Mouse (Mus musculus) liver, adult 2 months (tissue): Measurements from ENCODE around the gene Cttnbp2. TPM values are rescaled to one million over a fixed set of nuclear protein-coding genes. Genes with fewer than 3 reads are reported as not detected.

ENCODE experiments used
- DNase-seq: peaks from one replicate; pipeline ENCODE4 v3.0.0-alpha.2; 2011; ENCODE audit warnings: low read depth, low spot score; ENCODE audit errors: extremely low read depth
- H3K27ac ChIP-seq: fragments of 200-500 bp; replicated peaks from 2 replicates; pipeline ENCODE4 v1.5.1; 2012; ENCODE audit warnings: low read depth, mild to moderate bottlenecking, control low read depth, inconsistent platforms, low read length; ENCODE audit not compliant: insufficient read depth
- H3K27me3 ChIP-seq: fragments of 200-500 bp; 2 replicates; pipeline ENCODE4 v1.6.1; 2012; ENCODE audit warnings: mild to moderate bottlenecking, moderate library complexity, low read length, inconsistent platforms; ENCODE audit not compliant: control insufficient read depth, insufficient read depth
- H3K36me3 ChIP-seq: fragments of 200-500 bp; 2 replicates; pipeline ENCODE4 v1.6.1; 2012; ENCODE audit warnings: low read length, inconsistent platforms; ENCODE audit not compliant: control insufficient read depth, insufficient read depth
- H3K4me1 ChIP-seq: fragments of 200-500 bp; 2 replicates; pipeline ENCODE4 v1.6.1; 2011; ENCODE audit warnings: low read length; ENCODE audit not compliant: control insufficient read depth, insufficient read depth
- H3K4me3 ChIP-seq: fragments of 200-500 bp; 2 replicates; pipeline ENCODE4 v1.5.1; 2011; ENCODE audit warnings: low read depth, mild to moderate bottlenecking, control low read depth, low read length, moderate library complexity; ENCODE audit not compliant: insufficient read depth
- H3K79me2 ChIP-seq: fragments of 200-500 bp; 2 replicates; pipeline ENCODE4 v1.6.1; 2012; ENCODE audit warnings: inconsistent platforms, mild to moderate bottlenecking, low read length, moderate library complexity; ENCODE audit not compliant: control insufficient read depth, insufficient read depth
- H3K9ac ChIP-seq: fragments of 200-500 bp; 2 replicates; pipeline ENCODE4 v1.6.1; 2012; ENCODE audit warnings: low read depth, mild to moderate bottlenecking, control low read depth, inconsistent platforms, low read length
- CTCF ChIP-seq: fragments of 200-500 bp; IDR thresholded peaks from 2 replicates; pipeline ENCODE4 v1.5.1; 2011; ENCODE audit warnings: low read depth, low read length, control low read depth
- POLR2A ChIP-seq: fragments of 200-500 bp; IDR thresholded peaks from 2 replicates; pipeline ENCODE4 v1.6.1; 2011; ENCODE audit warnings: low read length, control low read depth; ENCODE audit not compliant: insufficient read depth; ENCODE audit errors: extremely low read depth
- WGBS: fragments of 180-500 bp; shearing (Covaris S2); methylation state at CpG from one replicate; pipeline ENCODE4 v1.1.7; 2018; 5-methylcytosine and 5-hydroxymethylcytosine counted together
- polyA plus RNA-seq: library from polyadenylated mRNA; depleted of rRNA; stranded (reverse); fragments of >200 nt; gene quantifications from 2 replicates; pipeline ENCODE4 v1.2.3, GENCODE M21; 2012
- total RNA-seq: library from RNA; depleted of rRNA; stranded (reverse); fragments of >200 nt; gene quantifications from 2 replicates; pipeline ENCODE4 v1.2.3, GENCODE M21; 2014

Cttnbp2 gene
- total and polyA plus RNA-seq, 2 experiments = 0.05 to 0.18 TPM

- no peaks in the 10 kb centered on the region for H3K36me3 ChIP-seq
- TF ChIP-seq CTCF (no peak), POLR2A (no peak)
- H3K79me2 ChIP-seq = no peaks in the 10 kb centered on the region
- DNase-seq = no peak
- WGBS = 77% methylated on average over 8 of the region's 8 CpGs
- H3K4me3 ChIP-seq = no peak overlapping the region
- no peak overlapping the region for H3K27ac ChIP-seq
- no peaks in the 10 kb centered on the region for H3K27me3 ChIP-seq
- H3K9ac ChIP-seq = no peak overlapping the region
- H3K4me1 ChIP-seq = no peaks in the 10 kb centered on the region
Observed at GRCm38 (mm10) chr6:18434355-18434754, 80.3 kb downstream of the Cttnbp2 start.

- WGBS = 73% methylated on average over 3 of the region's 3 CpGs
- Histone ChIP-seq H3K4me3 (no peak overlapping the region), H3K9ac (no peak overlapping the region), H3K79me2 (no peaks in the 10 kb centered on the region), H3K27ac (no peak overlapping the region), H3K4me1 (no peaks in the 10 kb centered on the region), H3K36me3 (no peaks in the 10 kb centered on the region), H3K27me3 (no peaks in the 10 kb centered on the region)
- no peak for DNase-seq
- TF ChIP-seq CTCF = no peak
- TF ChIP-seq POLR2A = no peak
Observed at GRCm38 (mm10) chr6:18432362-18432761, 82.3 kb downstream of the Cttnbp2 start.

DNA sequence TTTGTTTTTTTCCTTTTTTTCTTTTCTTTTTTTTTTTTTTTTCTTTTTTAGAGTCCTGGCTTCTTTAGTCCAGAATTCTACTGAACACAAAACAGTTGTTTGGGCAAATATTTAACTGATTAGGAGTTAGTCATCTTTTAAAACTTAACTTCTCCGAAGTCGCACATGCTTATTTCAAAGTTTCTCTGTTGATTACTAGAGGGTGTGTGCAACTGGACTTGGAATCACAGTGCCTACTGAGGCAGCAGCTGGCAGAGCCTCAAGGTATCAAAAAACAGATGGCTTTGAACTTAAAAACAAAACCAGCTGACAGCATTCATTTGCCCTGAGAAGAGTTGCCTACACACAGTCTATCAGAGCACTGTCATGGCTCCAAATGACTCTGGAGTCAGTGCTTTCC, 82.8 kb downstream of the Cttnbp2 start:
- H3K4me3 ChIP-seq = no peak overlapping the region
- no peaks in the 10 kb centered on the region for H3K27me3 ChIP-seq
- H3K27ac ChIP-seq = no peak overlapping the region
- H3K79me2 ChIP-seq = no peaks in the 10 kb centered on the region
- H3K4me1 ChIP-seq = no peaks in the 10 kb centered on the region
- TF ChIP-seq POLR2A (no peak), CTCF (no peak)
- H3K36me3 ChIP-seq = no peaks in the 10 kb centered on the region
- DNase-seq = no peak
- no peak overlapping the region for H3K9ac ChIP-seq
- WGBS = 86% methylated on average over 2 of the region's 2 CpGs

GRCm38 (mm10) chr6:18430062-18430461, 84.6 kb downstream of the Cttnbp2 start:
- H3K9ac ChIP-seq = no peak overlapping the region
- no peak overlapping the region for H3K4me3 ChIP-seq
- no peak for DNase-seq
- 78% methylated on average over 3 of the region's 3 CpGs for WGBS
- H3K27me3 ChIP-seq = no peaks in the 10 kb centered on the region
- TF ChIP-seq CTCF = no peak
- no peak for TF ChIP-seq POLR2A
- H3K79me2 ChIP-seq = no peaks in the 10 kb centered on the region
- H3K27ac ChIP-seq = no peak overlapping the region
- H3K4me1 ChIP-seq = no peaks in the 10 kb centered on the region
- no peaks in the 10 kb centered on the region for H3K36me3 ChIP-seq

- H3K36me3 ChIP-seq = no peaks in the 10 kb centered on the region
- 92% methylated on average over 6 of the region's 6 CpGs for WGBS
- H3K4me1 ChIP-seq = no peaks in the 10 kb centered on the region
- no peak overlapping the region for H3K27ac ChIP-seq
- TF ChIP-seq CTCF = no peak
- no peak for TF ChIP-seq POLR2A
- H3K79me2 ChIP-seq = no peaks in the 10 kb centered on the region
- H3K27me3 ChIP-seq = no peaks in the 10 kb centered on the region
- no peak overlapping the region for H3K9ac ChIP-seq
- no peak overlapping the region for H3K4me3 ChIP-seq
- no peak for DNase-seq
Observed at GRCm38 (mm10) chr6:18424822-18425221, 89.8 kb downstream of the Cttnbp2 start.

- H3K4me3 ChIP-seq = no peak overlapping the region
- H3K27me3 ChIP-seq = no peaks in the 10 kb centered on the region
- no peak for DNase-seq
- no peak overlapping the region for H3K27ac ChIP-seq
- H3K4me1 ChIP-seq = no peaks in the 10 kb centered on the region
- H3K36me3 ChIP-seq = no peaks in the 10 kb centered on the region
- 83% methylated on average over 3 of the region's 3 CpGs for WGBS
- no peak overlapping the region for H3K9ac ChIP-seq
- TF ChIP-seq CTCF (no peak), POLR2A (no peak)
- H3K79me2 ChIP-seq = no peaks in the 10 kb centered on the region
Observed at GRCm38 (mm10) chr6:18424367-18424766, 90.3 kb downstream of the Cttnbp2 start.
